In genomic region chr1:63668852-63669160, GRCm38 (mm10) we compare ENCODE assay signal across 10 mouse cellular contexts. TPM values are rescaled to one million over a fixed set of nuclear protein-coding genes. Genes with fewer than 3 reads are reported as not detected.
A peak's percentile ranks its signal among the peaks of the same experiment; 100 is the strongest.
DNase-seq lines count a peak whose midpoint lies in the region; ATAC-seq lines count a peak whose summit lies in the region.
"Had no signal": no experiment of that assay in that cellular context is flagged by ENCODE, and none has a peak within 500 bp of the region (broad histone marks: within the 10 kb centered on the region; RNA-seq: fewer than 3 reads in every experiment).

No protein-coding gene starts in this region.

- peak; percentile 69 for DNase-seq in hindbrain, embryonic 11.5 days (ENCODE audit: low spot score)
- DNase-seq in hindbrain, embryonic 10.5 days (ENCODE audit: low spot score) = no peak
- DNase-seq in CD4-positive helper T cell, adult 2 months (ENCODE audit: low read depth, low spot score) = peak; percentile 17
- DNase-seq in brain, embryonic 18.5 days (ENCODE audit: low read depth, low spot score) = peak; percentile 78
- DNase-seq in heart, postnatal 10 days = peak; percentile 18 to 42
- no peak for DNase-seq in spleen, adult 12 weeks (ENCODE audit: low spot score)
- DNase-seq in thymus, postnatal 36 days = no peak

- no peaks in the 10 kb centered on the region for H3K27me3 ChIP-seq in hindbrain, embryonic 11.5 days (ENCODE audit: control insufficient read depth, insufficient read depth, low read length)
- H3K27me3 ChIP-seq in hindbrain, embryonic 10.5 days (ENCODE audit: insufficient read depth, poor library complexity, severe bottlenecking) = no peaks in the 10 kb centered on the region
- peaks cover 6% of the 10 kb centered on the region; the same call in 1 of the 2 replicates for H3K27me3 ChIP-seq in midbrain, embryonic 12.5 days

- H3K4me3 ChIP-seq in hindbrain, embryonic 11.5 days (ENCODE audit: low read depth, low read length) = no peak overlapping the region
- no peak overlapping the region for H3K4me3 ChIP-seq in hindbrain, embryonic 10.5 days
- no peak overlapping the region for H3K4me3 ChIP-seq in midbrain, embryonic 12.5 days
- H3K4me3 ChIP-seq: embryonic facial prominence, embryonic 15.5 days had no signal

- no peaks in the 10 kb centered on the region for H3K36me3 ChIP-seq in hindbrain, embryonic 11.5 days (ENCODE audit: control insufficient read depth, insufficient read depth, low read length)
- H3K36me3 ChIP-seq in hindbrain, embryonic 10.5 days = no peaks in the 10 kb centered on the region
- H3K36me3 ChIP-seq in midbrain, embryonic 12.5 days = no peaks in the 10 kb centered on the region
- H3K36me3 ChIP-seq: embryonic facial prominence, embryonic 15.5 days had no signal

- H3K4me1 ChIP-seq in hindbrain, embryonic 11.5 days (replicated peaks; ENCODE audit: control insufficient read depth, insufficient read depth, low read length) = peaks cover 3% of the 10 kb centered on the region; the same call in 1 of the 2 replicates
- peaks cover 17% of the 10 kb centered on the region for H3K4me1 ChIP-seq in hindbrain, embryonic 10.5 days (replicated peaks)
- H3K4me1 ChIP-seq in midbrain, embryonic 12.5 days = peaks cover 17% of the 10 kb centered on the region

- H3K9ac ChIP-seq in hindbrain, embryonic 11.5 days (ENCODE audit: low read depth, low read length) = no peak overlapping the region
- H3K9ac ChIP-seq in midbrain, embryonic 12.5 days (replicated peaks) = no peak overlapping the region
- H3K9ac ChIP-seq: embryonic facial prominence, embryonic 15.5 days had no signal

- 0 out of 2 replicates have a peak overlapping the region, but pooled peaks have one; percentile 14 for H3K4me2 ChIP-seq in hindbrain, embryonic 11.5 days (replicated peaks; ENCODE audit: low read depth, low read length)
- H3K4me2 ChIP-seq in midbrain, embryonic 12.5 days (replicated peaks) = peak overlapping the region; percentile 38
- H3K4me2 ChIP-seq: embryonic facial prominence, embryonic 15.5 days had no signal

- H3K27ac ChIP-seq in hindbrain, embryonic 11.5 days (ENCODE audit: low read depth, low read length) = no peak overlapping the region
- H3K27ac ChIP-seq in hindbrain, embryonic 10.5 days = no peak overlapping the region
- no peak overlapping the region for H3K27ac ChIP-seq in midbrain, embryonic 12.5 days (replicated peaks)
- H3K27ac ChIP-seq: embryonic facial prominence, embryonic 15.5 days had no signal

- H3K9me3 ChIP-seq in hindbrain, embryonic 11.5 days (ENCODE audit: control insufficient read depth, low read length) = no peaks in the 10 kb centered on the region
- no peaks in the 10 kb centered on the region for H3K9me3 ChIP-seq in hindbrain, embryonic 10.5 days
- no peaks in the 10 kb centered on the region for H3K9me3 ChIP-seq in midbrain, embryonic 12.5 days
- H3K9me3 ChIP-seq: embryonic facial prominence, embryonic 15.5 days had no signal

- intact Hi-C loops in heart, postnatal 10 days (cut with DNase I) = loop anchor here (1.0 to 10.0 kb wide), 6 partner anchors 93 to 1246 kb away; partner anchors contain the start of gene Klf7

- 3% methylated on average over 3 of the region's 3 CpGs for WGBS in hindbrain, embryonic 11.5 days
- 6% methylated on average over 3 of the region's 3 CpGs for whole genome bisulfite sequencing in hindbrain, embryonic 10.5 days
- WGBS in midbrain, embryonic 12.5 days = 7% methylated on average over 3 of the region's 3 CpGs

- no peak for ATAC-seq in hindbrain, embryonic 11.5 days (ENCODE audit: low FRiP score)
- peak; percentile 62; the same call in 1 of the 2 replicates for ATAC-seq in midbrain, embryonic 12.5 days (ENCODE audit: low FRiP score, low read depth)

RNA-seq across cellular contexts. Expression of gene Dytn, which starts 17.9 kb away (rescaled TPM):
- polyA plus RNA-seq in hindbrain, embryonic 11.5 days (2014; fragmentation: Nextera tagmentation; extraction: Ambion mirVana) = not detected in 2 replicates
- polyA plus RNA-seq in hindbrain, embryonic 10.5 days (2016; fragmentation: Nextera tagmentation; extraction: Ambion mirVana) = 0.05 TPM in 1 of 2 replicates, not detected in the other
- total RNA-seq in heart, postnatal 10 days (2021) = not detected
- polyA plus RNA-seq in midbrain, embryonic 12.5 days (2016; fragmentation: Nextera tagmentation; extraction: Ambion mirVana) = not detected in 2 replicates
- total RNA-seq: neutrophil, adult 5-6 weeks had no signal

RNA-seq across cellular contexts. Expression of gene Gm39653, which starts 53.0 kb away (rescaled TPM):
- polyA plus RNA-seq in hindbrain, embryonic 11.5 days (2014; fragmentation: Nextera tagmentation; extraction: Ambion mirVana) = not detected in 2 replicates
- not detected in 2 replicates for polyA plus RNA-seq in hindbrain, embryonic 10.5 days (2016; fragmentation: Nextera tagmentation; extraction: Ambion mirVana)
- not detected for total RNA-seq in heart, postnatal 10 days (2021)
- polyA plus RNA-seq in midbrain, embryonic 12.5 days (2016; fragmentation: Nextera tagmentation; extraction: Ambion mirVana) = not detected in 2 replicates
- total RNA-seq: neutrophil, adult 5-6 weeks had no signal
- polyA plus RNA-seq: embryonic facial prominence, embryonic 15.5 days had no signal

Comparison
In these comparisons a context has a peak if more than half of its experiments do, and no peak if none do; other contexts are left out.
1. DNase-seq: peak in hindbrain, embryonic 11.5 days (single experiment), CD4-positive helper T cell, adult 2 months (single experiment), brain, embryonic 18.5 days (single experiment) and heart, postnatal 10 days (2 of 2); none in hindbrain, embryonic 10.5 days (single experiment), spleen, adult 12 weeks (single experiment) and thymus, postnatal 36 days (0 of 2).